Mouse (Mus musculus): ENCODE measurements around the gene Synpo2. TPM values are rescaled to one million over a fixed set of nuclear protein-coding genes. Genes with fewer than 3 reads are reported as not detected.

Gene Synpo2
- polyA plus RNA-seq, 2 experiments from 2014 or later, result 0.13 TPM; not detected in 1

Other genes starting within 250 kb of the Synpo2 start
- gene Myoz2, start 201.1 kb downstream of the Synpo2 start, polyA plus RNA-seq (2017; shearing (Covaris generic)), result not detected
- 10 to 100 TPM; 12.8 to 19.5 TPM for gene Sec24d, start 31.3 kb upstream of the Synpo2 start, polyA plus RNA-seq (2017; shearing (Covaris generic))
- 10 to 100 TPM; 13.5 to 20.8 TPM for gene Mettl14, start 150.0 kb upstream of the Synpo2 start, polyA plus RNA-seq (2017; shearing (Covaris generic))
- under 1 TPM; 0.59 to 0.79 TPM for gene Prss12, start 210.8 kb upstream of the Synpo2 start, polyA plus RNA-seq (2017; shearing (Covaris generic))

All from activated CD4-positive, CD25-positive, alpha-beta regulatory T cell, adult 4 months (primary cell).